Mouse (Mus musculus) heart, embryonic 11.5 days (tissue): ENCODE measurements around the gene Cd68. TPM values are rescaled to one million over a fixed set of nuclear protein-coding genes. Genes with fewer than 3 reads are reported as not detected.
"Not testable (repeated sequence)": the region's sequence is repeated elsewhere in the genome, so short reads cannot be mapped to it uniquely, and the experiment has no call there.

ENCODE experiments used
- ATAC-seq: fragments of 200-750 bp; cut with Nextera tagmentation; replicated peaks from 2 replicates; pipeline ENCODE4 v1.8.0; 2017; ENCODE audit warnings: moderate library complexity; ENCODE audit not compliant: insufficient number of reproducible peaks, low FRiP score, low TSS enrichment
- H3K27ac ChIP-seq: fragments of 300-500 bp; sonication (generic); 2 replicates; pipeline ENCODE4 v1.5.1; 2014; ENCODE audit warnings: mild to moderate bottlenecking, low read depth, low read length
- H3K27me3 ChIP-seq: fragments of 300-500 bp; sonication (generic); 2 replicates; pipeline ENCODE4 v1.6.1; 2014; ENCODE audit warnings: mild to moderate bottlenecking, low read length, mixed read lengths; ENCODE audit not compliant: control insufficient read depth, insufficient read depth
- H3K36me3 ChIP-seq: fragments of 300-500 bp; sonication (generic); 2 replicates; pipeline ENCODE4 v1.6.1; 2014; ENCODE audit warnings: mild to moderate bottlenecking, low read length, moderate library complexity, mixed read lengths; ENCODE audit not compliant: control insufficient read depth, insufficient read depth
- H3K4me1 ChIP-seq: fragments of 300-500 bp; sonication (generic); 2 replicates; pipeline ENCODE4 v1.6.1; 2014; ENCODE audit warnings: low read length; ENCODE audit not compliant: control insufficient read depth, insufficient read depth
- H3K4me2 ChIP-seq: fragments of 300-500 bp; sonication (generic); 2 replicates; pipeline ENCODE4 v1.6.1; 2014; ENCODE audit warnings: mild to moderate bottlenecking, moderate library complexity
- H3K4me3 ChIP-seq: fragments of 300-500 bp; sonication (generic); 2 replicates; pipeline ENCODE4 v1.5.1; 2014; ENCODE audit warnings: low read depth, low read length
- H3K9ac ChIP-seq: fragments of 300-500 bp; sonication (generic); 2 replicates; pipeline ENCODE4 v1.6.1; 2014; ENCODE audit warnings: mild to moderate bottlenecking, low read depth, low read length, moderate library complexity
- H3K9me3 ChIP-seq: fragments of 300-500 bp; sonication (generic); replicated peaks from 2 replicates; pipeline ENCODE4 v1.6.1; 2016; ENCODE audit warnings: low read length; ENCODE audit not compliant: control insufficient read depth
- WGBS: fragments of 180-500 bp; shearing (Covaris S2); extraction: QIAGEN DNeasy Blood & Tissue Kit; methylation state at CpG from one replicate; pipeline ENCODE4 v1.1.7; 2014; ENCODE audit not compliant: insufficient replicate concordance; 5-methylcytosine and 5-hydroxymethylcytosine counted together
- polyA plus RNA-seq: library from polyadenylated mRNA; unstranded; fragments of >200 nt; fragmentation: Nextera tagmentation; extraction: Ambion mirVana; gene quantifications from 2 replicates; pipeline ENCODE4 v1.2.1, GENCODE M21; 2014

The Cd68 gene
- polyA plus RNA-seq, 1 experiment from 2014 or later = 4.7 TPM

DNA sequence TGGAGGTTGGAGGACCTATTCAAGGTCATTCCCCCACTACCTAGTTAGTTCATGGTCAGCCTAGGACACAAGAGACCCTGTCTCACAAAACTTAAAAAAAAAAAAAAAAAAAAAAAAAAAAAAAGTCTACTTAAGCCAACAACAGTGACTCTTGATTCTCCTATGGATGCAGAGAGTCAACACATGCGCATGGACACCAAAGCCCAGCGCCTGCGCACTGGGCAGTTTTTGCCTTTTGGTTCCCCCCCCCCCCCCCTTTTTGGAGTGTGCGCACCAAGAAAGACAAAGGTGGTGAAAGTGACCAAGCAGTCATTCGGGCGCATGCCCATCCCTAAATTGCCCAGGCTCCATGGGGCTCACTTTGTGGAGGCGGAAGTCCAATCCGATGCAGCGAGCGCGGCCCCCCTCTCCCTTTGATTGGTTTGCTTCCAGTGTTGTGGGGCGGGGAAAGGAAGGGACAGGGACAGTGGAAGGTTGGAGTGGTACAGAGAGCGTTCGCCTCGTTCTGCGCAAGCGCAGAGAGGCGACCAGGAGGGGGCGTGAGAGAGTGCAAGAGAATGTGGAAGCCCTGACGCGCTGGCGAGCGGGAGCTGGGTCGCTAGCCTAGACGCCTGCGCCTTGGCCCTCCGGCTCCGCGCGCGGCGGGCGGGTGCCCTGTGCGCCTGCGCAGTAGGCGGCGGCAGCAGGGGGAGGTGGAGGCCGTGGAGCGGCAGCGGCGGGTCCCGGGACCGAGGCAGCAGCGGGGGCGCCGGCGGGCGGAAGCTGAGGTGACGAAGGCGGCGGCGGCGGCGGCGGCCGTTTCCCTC is 33.5 kb downstream of the Cd68 start, which contains the start of gene Fxr2:
Gene Fxr2 (plus strand): TSS at position 707 of the 806 bp plus-strand sequence.
- under 1% methylated on average over 43 of the region's 56 CpGs for WGBS
- peak within 1 kb of the TSS; percentile 98 for H3K27ac ChIP-seq
- peak; percentile 97 for ATAC-seq
- H3K4me3 ChIP-seq = peak within 1 kb of the TSS; percentile 97
- peaks cover 3% of the 10 kb centered on the region; the same call in 1 of the 2 replicates for H3K36me3 ChIP-seq
- H3K4me1 ChIP-seq = peaks cover 20% of the 10 kb centered on the region
- H3K9ac ChIP-seq = peak within 1 kb of the TSS; percentile 96
- no peaks in the 10 kb centered on the region for H3K27me3 ChIP-seq
- H3K9me3 ChIP-seq = no peaks in the 10 kb centered on the region
- H3K4me2 ChIP-seq = peak within 1 kb of the TSS; percentile 89

DNA sequence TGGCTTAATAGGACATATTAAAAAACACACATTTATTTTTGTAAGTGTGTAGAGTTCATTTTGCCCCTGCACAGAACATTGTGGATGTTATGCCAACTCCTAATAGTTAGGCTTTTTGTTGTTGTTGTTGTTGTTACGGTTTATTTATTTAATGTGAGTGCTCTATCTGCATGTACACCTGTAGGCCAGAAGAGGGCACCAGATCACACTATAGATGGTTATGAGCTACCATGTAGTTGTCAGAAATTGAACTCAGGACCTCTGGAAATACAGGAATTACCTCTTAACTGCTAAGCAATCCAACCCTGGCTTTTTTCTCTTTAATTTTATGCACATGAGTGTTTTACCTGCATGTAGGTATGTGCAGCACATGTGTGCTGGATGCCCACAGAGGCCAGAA is 36.2 kb downstream of the Cd68 start:
- H3K9me3 ChIP-seq = no peaks in the 10 kb centered on the region
- H3K4me3 ChIP-seq = no peak overlapping the region
- 69% methylated on average over 1 of the region's 1 CpGs for WGBS
- H3K4me2 ChIP-seq = no peak overlapping the region
- H3K9ac ChIP-seq = no peak overlapping the region
- no peaks in the 10 kb centered on the region for H3K36me3 ChIP-seq
- H3K4me1 ChIP-seq = peaks cover 11% of the 10 kb centered on the region
- no peak overlapping the region for H3K27ac ChIP-seq
- H3K27me3 ChIP-seq = no peaks in the 10 kb centered on the region
- no peak for ATAC-seq

DNA sequence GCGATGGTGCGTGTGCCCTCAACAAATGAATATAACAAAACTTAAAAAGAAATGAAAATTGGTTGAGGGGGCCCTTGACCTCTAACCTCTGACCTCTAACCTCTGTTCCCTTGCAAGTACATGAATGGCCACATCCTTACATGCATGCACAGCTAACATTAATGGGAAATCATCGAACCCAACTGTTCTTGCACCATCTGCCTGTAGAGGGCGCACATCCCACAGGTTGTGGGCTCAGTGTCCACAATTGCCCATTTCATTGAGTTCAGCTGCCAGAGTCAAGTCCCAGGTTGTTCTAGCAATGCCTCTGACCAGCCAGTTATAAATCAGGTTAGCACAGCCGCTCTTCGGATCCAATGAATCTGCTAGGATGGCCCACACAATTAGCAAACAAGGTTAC is 37.7 kb downstream of the Cd68 start:
- no peak overlapping the region for H3K4me2 ChIP-seq
- H3K4me3 ChIP-seq = no peak overlapping the region
- H3K27me3 ChIP-seq = no peaks in the 10 kb centered on the region
- WGBS = 35% methylated on average over 6 of the region's 6 CpGs
- no peaks in the 10 kb centered on the region for H3K9me3 ChIP-seq
- no peak overlapping the region for H3K27ac ChIP-seq
- no peaks in the 10 kb centered on the region for H3K4me1 ChIP-seq
- ATAC-seq = no peak
- no peaks in the 10 kb centered on the region for H3K36me3 ChIP-seq
- H3K9ac ChIP-seq = no peak overlapping the region

DNA sequence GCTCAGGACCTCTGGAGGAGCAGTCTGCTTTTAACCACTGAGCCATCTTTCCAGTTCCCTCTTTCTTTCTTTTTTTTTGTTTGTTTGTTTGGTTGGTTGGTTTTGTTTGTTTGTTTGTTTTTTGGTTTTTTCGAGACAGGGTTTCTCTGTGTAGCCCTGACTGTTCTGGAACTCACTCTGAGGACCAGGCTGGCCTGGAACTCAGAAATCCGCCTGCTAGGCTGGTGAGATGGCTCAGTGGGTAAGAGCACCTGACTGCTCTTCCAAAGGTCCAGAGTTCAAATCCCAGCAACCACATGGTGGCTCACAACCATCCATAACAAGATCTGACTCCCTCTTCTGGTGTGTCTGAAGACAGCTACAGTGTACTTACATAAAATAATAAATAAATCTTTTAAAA is 41.6 kb downstream of the Cd68 start:
- H3K27ac ChIP-seq = not testable (repeated sequence)
- WGBS = 86% methylated on average over 2 of the region's 2 CpGs

DNA sequence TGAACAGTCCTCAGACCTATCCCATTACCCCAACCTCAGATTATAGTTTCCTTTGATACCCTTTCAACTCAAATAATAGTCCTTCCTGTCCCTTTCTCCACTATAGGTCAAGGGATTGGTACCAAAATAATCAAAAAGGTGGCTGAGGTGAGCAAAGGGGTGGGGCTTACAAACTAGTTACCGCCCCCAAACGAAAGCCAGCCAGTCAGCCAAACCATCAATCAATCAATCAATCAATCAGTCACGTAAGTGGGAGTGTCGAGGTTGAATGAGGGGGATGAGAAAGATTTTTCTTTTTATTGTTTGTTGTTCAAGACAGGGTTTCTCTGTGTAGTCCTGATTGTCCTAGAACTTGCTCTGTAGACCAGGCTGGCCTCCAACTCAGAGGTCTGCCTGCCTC is 42.9 kb downstream of the Cd68 start:
- no peak for ATAC-seq
- Histone ChIP-seq H3K27me3 (no peaks in the 10 kb centered on the region), H3K36me3 (no peaks in the 10 kb centered on the region), H3K4me1 (peaks cover 12% of the 10 kb centered on the region), H3K4me3 (no peak overlapping the region), H3K9ac (no peak overlapping the region), H3K9me3 (no peaks in the 10 kb centered on the region), H3K27ac (no peak overlapping the region), H3K4me2 (no peak overlapping the region)
- WGBS = 70% methylated on average over 4 of the region's 4 CpGs

More for the DNA sequence above, 41.6 kb downstream of the Cd68 start:
- not testable (repeated sequence) for H3K27me3 ChIP-seq, H3K4me1 ChIP-seq, H3K4me2 ChIP-seq, H3K9me3 ChIP-seq, H3K9ac ChIP-seq, H3K4me3 ChIP-seq, H3K36me3 ChIP-seq, ATAC-seq

DNA sequence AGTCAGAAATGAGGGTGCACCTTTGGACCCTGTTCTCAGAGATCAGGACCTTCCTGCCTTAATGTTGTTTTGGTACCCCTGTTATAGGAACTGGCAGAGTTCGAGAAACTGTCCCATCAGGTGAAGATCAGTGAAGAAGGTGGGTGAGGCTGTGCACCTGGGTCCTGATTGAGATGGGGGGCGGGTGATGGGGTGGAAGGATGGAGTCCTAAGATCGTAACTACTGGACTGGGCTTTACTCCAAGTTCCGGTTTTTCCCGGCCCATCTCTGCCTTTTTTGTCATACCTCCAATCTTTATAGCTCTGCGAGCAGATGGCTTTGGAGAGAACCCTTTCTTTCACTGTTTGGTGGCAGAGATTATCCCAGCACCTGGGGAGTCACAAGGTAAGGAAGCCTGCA is 43.5 kb downstream of the Cd68 start:
- H3K27ac ChIP-seq = peak overlapping the region; percentile 74
- peak overlapping the region; percentile 66 for H3K4me3 ChIP-seq
- no peaks in the 10 kb centered on the region for H3K36me3 ChIP-seq
- WGBS = 41% methylated on average over 6 of the region's 6 CpGs
- no peak for ATAC-seq
- no peaks in the 10 kb centered on the region for H3K27me3 ChIP-seq
- H3K9me3 ChIP-seq = no peaks in the 10 kb centered on the region
- H3K4me2 ChIP-seq = peak overlapping the region; percentile 91
- peaks cover 12% of the 10 kb centered on the region for H3K4me1 ChIP-seq
- peak overlapping the region; percentile 86 for H3K9ac ChIP-seq

DNA sequence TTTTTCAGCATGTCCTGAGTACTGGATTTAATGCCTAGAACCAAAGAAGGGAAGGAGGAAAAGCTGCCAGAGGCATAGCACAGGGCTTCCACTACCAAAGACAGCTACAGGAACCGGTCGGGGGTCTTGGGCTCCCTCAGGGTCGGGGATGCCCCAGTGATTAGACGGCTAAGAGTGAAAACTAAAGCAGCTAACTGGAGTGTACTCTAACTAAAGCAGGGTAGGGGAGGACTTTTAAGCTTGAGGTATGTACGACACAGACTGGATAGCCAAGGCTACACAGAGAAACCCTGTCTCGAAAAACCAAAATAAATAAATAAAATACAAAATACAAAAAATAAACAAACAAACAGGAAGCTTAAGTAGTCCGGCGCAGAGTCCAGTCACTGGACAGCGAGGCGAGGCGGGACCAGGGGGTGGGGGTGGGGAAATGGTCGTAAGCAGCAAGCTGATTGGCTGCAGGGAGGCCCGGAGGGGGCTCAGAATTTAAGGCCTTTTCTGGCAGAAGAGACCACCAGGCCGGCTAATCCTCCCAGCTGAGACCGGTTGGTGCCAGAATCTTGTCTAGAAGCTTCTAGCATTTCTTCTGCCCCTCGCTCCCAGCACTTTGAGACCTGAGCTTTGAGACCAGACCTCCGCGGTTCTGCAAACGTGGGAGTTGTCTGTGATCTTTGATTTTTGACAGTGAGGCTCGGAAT is 44.2 kb downstream of the Cd68 start, which contains the start of gene Sat2:
Gene Sat2 (plus strand): TSS at position 454 of the 698 bp plus-strand sequence.
- Histone ChIP-seq H3K27ac (peak within 1 kb of the TSS; percentile 74), H3K36me3 (no peaks in the 10 kb centered on the region), H3K27me3 (no peaks in the 10 kb centered on the region), H3K4me3 (peak within 1 kb of the TSS; percentile 66), H3K4me2 (peak within 1 kb of the TSS; percentile 91), H3K9ac (peak within 1 kb of the TSS; percentile 86), H3K4me1 (peaks cover 12% of the 10 kb centered on the region), H3K9me3 (no peaks in the 10 kb centered on the region)
- 2% methylated on average over 20 of the region's 20 CpGs for WGBS
- ATAC-seq = no peak; the same call in 1 of the 2 replicates

DNA sequence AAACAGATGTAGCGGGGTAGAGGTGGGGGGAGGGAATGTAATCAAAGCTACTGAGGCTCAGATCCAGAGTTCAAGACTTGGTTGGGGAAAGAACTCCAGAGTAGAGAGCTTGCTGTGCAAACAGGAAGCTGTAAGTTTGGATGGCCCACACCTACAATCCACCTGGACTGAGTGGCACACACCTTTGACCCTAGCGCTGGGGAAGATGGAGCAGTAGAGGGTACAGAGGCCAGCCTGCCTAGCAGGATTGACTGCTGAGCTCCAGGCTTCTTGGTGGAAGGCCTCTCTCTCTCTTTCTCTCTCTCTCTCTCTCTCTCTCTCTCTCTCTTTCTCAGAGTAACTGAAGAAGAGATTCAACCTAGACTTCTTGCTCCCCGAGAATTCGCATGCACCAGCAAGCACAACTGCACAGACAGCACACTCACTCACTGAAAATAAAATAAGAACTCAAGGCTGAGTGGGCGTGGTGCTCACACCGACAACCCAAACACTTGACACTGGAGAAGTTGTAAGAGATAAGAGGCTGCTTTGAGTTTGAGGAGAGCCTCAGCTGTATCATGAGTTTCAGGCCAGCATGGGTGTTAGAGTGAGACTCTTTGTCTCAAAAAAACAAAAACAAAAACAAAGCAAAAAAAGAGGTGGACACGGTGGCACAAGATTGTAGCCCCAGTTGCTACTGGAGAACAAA is 45.4 kb downstream of the Cd68 start:
- no peak for ATAC-seq
- 62% methylated on average over 7 of the region's 7 CpGs for WGBS
- H3K9ac ChIP-seq = no peak overlapping the region
- no peaks in the 10 kb centered on the region for H3K27me3 ChIP-seq
- H3K4me3 ChIP-seq = no peak overlapping the region
- no peaks in the 10 kb centered on the region for H3K36me3 ChIP-seq
- H3K4me2 ChIP-seq = no peak overlapping the region; the same call in 1 of the 2 replicates
- H3K4me1 ChIP-seq = peaks cover 12% of the 10 kb centered on the region
- no peak overlapping the region for H3K27ac ChIP-seq
- H3K9me3 ChIP-seq = no peaks in the 10 kb centered on the region
